Mouse (Mus musculus) fat pad, adult 2 months (tissue): ENCODE results near the gene Trim45.

Experiments used
- DNase-seq: peaks from one replicate; pipeline ENCODE4 v3.0.0-alpha.2; 2011; ENCODE audit warnings: low read depth, low spot score; ENCODE audit errors: extremely low read depth

The Trim45 gene

GRCm38 (mm10) chr3:100921825-100922505 lies at the start of gene Trim45:
Gene Trim45 (plus strand): TSS chr3:100922202.
- peak; percentile 97 for DNase-seq

- DNase-seq = no peak
These were observed 44.9 kb upstream of the Trim45 start for GRCm38 (mm10) chr3:100877057-100877456.

GRCm38 (mm10) chr3:100881403-100881802 lies 40.6 kb upstream of the Trim45 start:
- DNase-seq = no peak

GRCm38 (mm10) chr3:100881843-100882634 lies 40.0 kb upstream of the Trim45 start:
- DNase-seq = no peak

GRCm38 (mm10) chr3:100889234-100889633 lies 32.8 kb upstream of the Trim45 start:
- DNase-seq = no peak

GRCm38 (mm10) chr3:100890406-100890805 lies 31.6 kb upstream of the Trim45 start:
- DNase-seq = no peak

- DNase-seq = no peak
These were observed 29.3 kb upstream of the Trim45 start for GRCm38 (mm10) chr3:100892383-100893335.

GRCm38 (mm10) chr3:100895500-100895899 lies 26.5 kb upstream of the Trim45 start:
- DNase-seq = no peak

GRCm38 (mm10) chr3:100906128-100906527 lies 15.9 kb upstream of the Trim45 start:
- no peak for DNase-seq

GRCm38 (mm10) chr3:100906916-100907315 lies 15.1 kb upstream of the Trim45 start:
- no peak for DNase-seq

- DNase-seq = no peak
These were observed 13.4 kb upstream of the Trim45 start for GRCm38 (mm10) chr3:100908594-100908993.

GRCm38 (mm10) chr3:100910621-100911020 lies 11.4 kb upstream of the Trim45 start:
- no peak for DNase-seq

- no peak for DNase-seq
These were observed 11.0 kb upstream of the Trim45 start for GRCm38 (mm10) chr3:100911026-100911425.

- no peak for DNase-seq
These were observed 10.3 kb upstream of the Trim45 start for GRCm38 (mm10) chr3:100911498-100912213.

- DNase-seq = no peak
These were observed 5.2 kb upstream of the Trim45 start for GRCm38 (mm10) chr3:100916844-100917243.

- no peak for DNase-seq
These were observed 1.3 kb upstream of the Trim45 start for GRCm38 (mm10) chr3:100920611-100921140.

GRCm38 (mm10) chr3:100922506-100923375 lies 739 bp downstream of the Trim45 start:
- DNase-seq = no peak

GRCm38 (mm10) chr3:100924065-100924732 lies 2.2 kb downstream of the Trim45 start:
- no peak for DNase-seq

GRCm38 (mm10) chr3:100925176-100925575 lies 3.2 kb downstream of the Trim45 start:
- no peak for DNase-seq
